Mouse (Mus musculus) large intestine, adult 2 months (tissue): ENCODE results near the gene Gm21761. TPM values are rescaled to one million over a fixed set of nuclear protein-coding genes. Genes with fewer than 3 reads are reported as not detected.
"Not testable (repeated sequence)": the region's sequence is repeated elsewhere in the genome, so short reads cannot be mapped to it uniquely, and the experiment has no call there.

Experiments used
- DNase-seq: peaks from one replicate; pipeline ENCODE4 v3.0.0-alpha.2; 2012; ENCODE audit warnings: low read depth, low spot score
- WGBS: fragments of 180-500 bp; shearing (Covaris S2); methylation state at CpG from one replicate; pipeline ENCODE4 v1.1.7; 2018; 5-methylcytosine and 5-hydroxymethylcytosine counted together
- polyA plus RNA-seq: library from polyadenylated mRNA; depleted of rRNA; stranded (reverse); fragments of >200 nt; gene quantifications from 2 replicates; pipeline ENCODE4 v1.2.3, GENCODE M21; 2012; rRNA removed

The Gm21761 gene
- polyA plus RNA-seq = not detected in 2 replicates

GRCm38 (mm10) chr13:119929172-119929571 lies at the start of gene Gm21761:
Gene Gm21761, minus strand, starts transcription at chr13:119929272.
- not testable (repeated sequence) for DNase-seq
- 88% methylated on average over 2 of the region's 5 CpGs for WGBS

GRCm38 (mm10) chr13:119969163-119969562 lies 40.1 kb upstream of the Gm21761 start:
- DNase-seq = not testable (repeated sequence)
- WGBS = no CpG with 5 or more reads among the region's 13 CpGs

GRCm38 (mm10) chr13:119968193-119968592 lies 39.1 kb upstream of the Gm21761 start:
- DNase-seq = not testable (repeated sequence)
- no CpG with 5 or more reads among the region's 14 CpGs for WGBS

- not testable (repeated sequence) for DNase-seq
- WGBS = under 1% methylated on average over 21 of the region's 22 CpGs
Observed at GRCm38 (mm10) chr13:119965968-119966367, 36.9 kb upstream of the Gm21761 start.

- 3% methylated on average over 18 of the region's 34 CpGs for WGBS
- DNase-seq = not testable (repeated sequence)
Observed at GRCm38 (mm10) chr13:119965302-119965952, 36.4 kb upstream of the Gm21761 start.

- not testable (repeated sequence) for DNase-seq
- no CpG with 5 or more reads among the region's 5 CpGs for WGBS
Observed at GRCm38 (mm10) chr13:119962856-119963255, 33.8 kb upstream of the Gm21761 start.

- no CpG with 5 or more reads among the region's 5 CpGs for WGBS
Observed at GRCm38 (mm10) chr13:119955567-119955966, 26.5 kb upstream of the Gm21761 start.

GRCm38 (mm10) chr13:119955089-119955488 lies 26.0 kb upstream of the Gm21761 start:
- WGBS = 72% methylated on average over 2 of the region's 2 CpGs
- DNase-seq = not testable (repeated sequence)

More at GRCm38 (mm10) chr13:119955567-119955966, 26.5 kb upstream of the Gm21761 start:
- DNase-seq = not testable (repeated sequence)

GRCm38 (mm10) chr13:119950706-119951105 lies 21.6 kb upstream of the Gm21761 start, which contains the start of gene B020031M17Rik:
Gene B020031M17Rik, minus strand, starts transcription at chr13:119950806.
- 59% methylated on average over 4 of the region's 6 CpGs for WGBS
- DNase-seq = not testable (repeated sequence)

- not testable (repeated sequence) for DNase-seq
- 69% methylated on average over 3 of the region's 3 CpGs for WGBS
Observed at GRCm38 (mm10) chr13:119924597-119925340, 4.3 kb downstream of the Gm21761 start.

GRCm38 (mm10) chr13:119916966-119917722 lies 11.9 kb downstream of the Gm21761 start:
- 54% methylated on average over 4 of the region's 5 CpGs for WGBS
- not testable (repeated sequence) for DNase-seq

GRCm38 (mm10) chr13:119916449-119916848 lies 12.6 kb downstream of the Gm21761 start:
- WGBS = 55% methylated on average over 2 of the region's 2 CpGs
- DNase-seq = not testable (repeated sequence)

- DNase-seq = not testable (repeated sequence)
- 46% methylated on average over 5 of the region's 5 CpGs for WGBS
Observed at GRCm38 (mm10) chr13:119898549-119898948, 30.5 kb downstream of the Gm21761 start.

GRCm38 (mm10) chr13:119894685-119895084 lies 34.4 kb downstream of the Gm21761 start, which contains the start of gene Tcstv1:
Gene Tcstv1, minus strand, starts transcription at chr13:119894785.
- 72% methylated on average over 3 of the region's 3 CpGs for WGBS

GRCm38 (mm10) chr13:119886896-119887295 lies 42.2 kb downstream of the Gm21761 start:
- not testable (repeated sequence) for DNase-seq
- 28% methylated on average over 4 of the region's 4 CpGs for WGBS

More at GRCm38 (mm10) chr13:119894685-119895084, 34.4 kb downstream of the Gm21761 start, which contains the start of gene Tcstv1:
- DNase-seq = not testable (repeated sequence)

- DNase-seq = not testable (repeated sequence)
- 65% methylated on average over 6 of the region's 7 CpGs for WGBS
Observed at GRCm38 (mm10) chr13:119864395-119864999, 64.6 kb downstream of the Gm21761 start.

GRCm38 (mm10) chr13:119862399-119862798 lies 66.7 kb downstream of the Gm21761 start:
- no CpG with 5 or more reads among the region's 6 CpGs for WGBS
- DNase-seq = not testable (repeated sequence)
